8 mouse cellular contexts compared by ENCODE assay signal in the genomic region with DNA sequence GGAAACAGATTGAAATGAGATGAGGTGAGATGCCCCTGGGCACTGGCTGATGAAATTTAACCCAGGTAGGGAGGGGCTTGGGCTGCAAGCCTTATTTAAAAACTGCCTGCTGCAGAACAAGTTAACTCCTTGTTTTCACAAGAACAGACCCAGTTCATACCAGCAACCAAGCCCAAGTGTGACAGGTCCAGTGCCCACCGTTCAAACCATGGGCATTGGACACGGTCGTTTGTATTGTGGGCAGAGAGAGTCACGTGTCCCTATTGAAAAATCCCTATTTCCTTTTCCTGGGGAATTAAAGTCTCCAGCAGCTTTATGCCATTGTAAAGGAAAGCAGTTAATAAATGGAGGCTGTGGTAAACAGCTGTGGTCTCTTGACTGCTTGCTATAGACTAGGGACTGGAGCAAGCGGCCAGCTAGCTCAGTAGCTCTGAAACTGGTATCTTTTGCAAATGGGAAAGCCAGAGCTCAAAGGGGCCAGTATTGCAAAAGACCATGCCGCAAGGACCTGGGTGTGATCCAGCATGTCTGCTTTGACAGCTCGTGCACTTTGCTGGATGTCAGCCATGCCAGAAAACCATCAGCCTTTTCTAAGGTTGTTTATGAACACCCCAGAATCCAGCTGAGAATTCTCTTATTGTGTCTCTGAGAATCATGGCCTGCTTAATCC.
A peak's percentile ranks its signal among the peaks of the same experiment; 100 is the strongest.
DNase-seq lines count a peak whose midpoint lies in the region; ATAC-seq and TF ChIP-seq lines count a peak whose summit lies in the region.

No protein-coding gene starts in this region.

- no peak for ATAC-seq in heart, embryonic 13.5 days (ENCODE audit: extremely low read depth, insufficient number of reproducible peaks, low FRiP score, low TSS enrichment)
- no peak for ATAC-seq in liver, postnatal 0 days

- H3K36me3 ChIP-seq in heart, embryonic 13.5 days: peaks cover 9% of the 10 kb centered on the region; the same call in 1 of the 2 replicates
- H3K36me3 ChIP-seq in liver, postnatal 0 days (replicated peaks; ENCODE audit: insufficient read depth, low read length): no peaks in the 10 kb centered on the region

- TF ChIP-seq EP300 in liver, postnatal 0 days (IDR thresholded peaks at IDR 0.05; ENCODE audit: low read depth): no peak

- H3K9ac ChIP-seq in heart, embryonic 13.5 days: 0 out of 2 replicates have a peak overlapping the region, but pooled peaks have one; percentile 50
- H3K9ac ChIP-seq in liver, postnatal 0 days (replicated peaks): no peak overlapping the region

- H3K4me1 ChIP-seq in heart, embryonic 13.5 days: peaks cover 70% of the 10 kb centered on the region
- peaks cover 28% of the 10 kb centered on the region for H3K4me1 ChIP-seq in liver, postnatal 0 days (ENCODE audit: insufficient read depth)

- H3K4me2 ChIP-seq in heart, embryonic 13.5 days: no peak overlapping the region
- no peak overlapping the region for H3K4me2 ChIP-seq in liver, postnatal 0 days (ENCODE audit: low read depth, low read length)

- H3K9me3 ChIP-seq in heart, embryonic 13.5 days: no peaks in the 10 kb centered on the region
- H3K9me3 ChIP-seq in liver, postnatal 0 days (ENCODE audit: low read length): no peaks in the 10 kb centered on the region

- WGBS in heart, embryonic 13.5 days: 55% methylated on average over 7 of the region's 7 CpGs
- WGBS in liver, postnatal 0 days (ENCODE audit: insufficient replicate concordance): 29% methylated on average over 7 of the region's 7 CpGs

- H3K27me3 ChIP-seq in heart, embryonic 13.5 days (replicated peaks): no peaks in the 10 kb centered on the region
- H3K27me3 ChIP-seq in liver, postnatal 0 days (ENCODE audit: insufficient read depth, low read length): no peaks in the 10 kb centered on the region

- peak overlapping the region; percentile 26 for H3K27ac ChIP-seq in heart, embryonic 13.5 days (replicated peaks)
- H3K27ac ChIP-seq in liver, postnatal 0 days (ENCODE audit: low read depth): peak overlapping the region; percentile 22; the same call in 1 of the 2 replicates

- DNase-seq in heart, adult 18-20 months: peak; percentile 64 to 73
- no peak for DNase-seq in heart, adult 8-10 months (ENCODE audit: low spot score)
- DNase-seq in adipocyte (ENCODE audit: low spot score): peak; percentile 87
- peak; percentile 51 for DNase-seq in liver, postnatal 0 days
- no peak for DNase-seq in testis, postnatal 14 days (ENCODE audit: low spot score)
- no peak for DNase-seq in right cerebral cortex, postnatal 25 days
- DNase-seq in cerebellum, adult 8-10 months: no peak

- H3K4me3 ChIP-seq in heart, embryonic 13.5 days: no peak overlapping the region
- no peak overlapping the region for H3K4me3 ChIP-seq in liver, postnatal 0 days (ENCODE audit: low read depth, low read length)

- no peak for TF ChIP-seq CTCF in liver, postnatal 0 days (IDR thresholded peaks at IDR 0.05; ENCODE audit: low read depth)

Comparison
In these comparisons a context has a peak if more than half of its experiments do, and no peak if none do; other contexts are left out.
1. DNase-seq: peak in heart, adult 18-20 months (2 of 2), adipocyte (single experiment) and liver, postnatal 0 days (single experiment); none in heart, adult 8-10 months (single experiment), testis, postnatal 14 days (single experiment), right cerebral cortex, postnatal 25 days (single experiment) and cerebellum, adult 8-10 months (single experiment).